20 mouse cellular contexts compared by ENCODE assay signal in the genomic region with DNA sequence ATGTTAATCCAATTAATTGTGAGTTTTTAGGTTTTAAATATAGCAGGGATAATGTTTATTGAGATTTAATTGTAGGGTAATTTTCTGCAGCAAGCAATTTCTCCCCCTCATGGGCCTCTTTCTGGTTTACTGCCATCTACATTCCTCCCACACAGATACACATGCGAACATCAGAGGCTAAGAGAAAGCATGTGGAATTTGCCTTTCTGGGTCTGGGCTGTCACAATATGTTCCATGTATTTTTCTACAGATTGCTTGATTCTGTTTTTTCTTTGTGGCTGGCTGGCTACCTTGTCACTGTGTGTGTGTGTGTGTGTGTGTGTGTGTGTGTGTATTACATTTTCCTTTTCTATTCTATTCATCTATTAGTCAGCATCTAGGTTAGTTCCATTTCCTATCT. TPM values are rescaled to one million over a fixed set of nuclear protein-coding genes. Genes with fewer than 3 reads are reported as not detected.
"Had no signal": no experiment of that assay in that cellular context is flagged by ENCODE, and none has a peak within 500 bp of the region (broad histone marks: within the 10 kb centered on the region; RNA-seq: fewer than 3 reads in every experiment).

No protein-coding gene starts in this region.

- H3K36me3 ChIP-seq: intestine, embryonic 15.5 days; limb, embryonic 12.5 days; limb, embryonic 15.5 days; lung, embryonic 15.5 days had no signal

- H3K4me2 ChIP-seq: intestine, embryonic 15.5 days; limb, embryonic 12.5 days; limb, embryonic 15.5 days; liver, embryonic 11.5 days; lung, embryonic 15.5 days; midbrain, embryonic 11.5 days had no signal

- H3K4me1 ChIP-seq: intestine, embryonic 15.5 days; limb, embryonic 12.5 days; limb, embryonic 15.5 days; lung, embryonic 15.5 days had no signal

- H3K27me3 ChIP-seq: intestine, embryonic 15.5 days; limb, embryonic 12.5 days; limb, embryonic 15.5 days; lung, embryonic 15.5 days had no signal

- H3K4me3 ChIP-seq: intestine, embryonic 15.5 days; limb, embryonic 12.5 days; limb, embryonic 15.5 days; lung, embryonic 15.5 days had no signal

- H3K27ac ChIP-seq: intestine, embryonic 15.5 days; limb, embryonic 12.5 days; limb, embryonic 15.5 days; liver, embryonic 14.5 days; lung, embryonic 15.5 days had no signal

- H3K9me3 ChIP-seq: intestine, embryonic 15.5 days; limb, embryonic 12.5 days; limb, embryonic 15.5 days; lung, embryonic 15.5 days had no signal

- DNase-seq: kidney, adult 11 months; kidney, adult 8-10 months; kidney, postnatal 25 days; left cerebral cortex, postnatal 4 days; liver, postnatal 0 days; lung, postnatal 10 days; lung, postnatal 36 days; midbrain, embryonic 14.5 days; thymus, adult 2 months; thymus, postnatal 14 days; thymus, postnatal 4 days had no signal

- ATAC-seq: intestine, embryonic 15.5 days; liver, postnatal 0 days had no signal

- H3K9ac ChIP-seq: intestine, embryonic 15.5 days; limb, embryonic 12.5 days; limb, embryonic 15.5 days; liver, embryonic 14.5 days; liver, postnatal 0 days; lung, embryonic 15.5 days had no signal

RNA-seq across cellular contexts. Expression of gene Rbm24, which starts 42.9 kb away (rescaled TPM):
- total RNA-seq: megakaryocyte progenitor cell, adult 5-6 weeks; megakaryocyte-erythroid progenitor cell, adult 5-6 weeks had no signal
